Mouse (Mus musculus) ES-E14 (cell line): Measurements from ENCODE around the gene Dnajc14.

Experiments used
- CHD2 ChIP-seq: IDR thresholded peaks from 2 replicates; pipeline ENCODE4 v1.6.1; 2014; ENCODE audit warnings: mild to moderate bottlenecking, low read depth, low read length, inconsistent platforms
- MAFK ChIP-seq: IDR thresholded peaks from 2 replicates; pipeline ENCODE4 v1.6.1; 2014; ENCODE audit warnings: mild to moderate bottlenecking, low read depth, low read length, inconsistent platforms; ENCODE audit not compliant: insufficient read depth
- ZC3H11A ChIP-seq: IDR thresholded peaks from 2 replicates; pipeline ENCODE4 v1.6.1; 2012; ENCODE audit warnings: low read depth, mild to moderate bottlenecking, inconsistent platforms, low read length, borderline replicate concordance

DNA sequence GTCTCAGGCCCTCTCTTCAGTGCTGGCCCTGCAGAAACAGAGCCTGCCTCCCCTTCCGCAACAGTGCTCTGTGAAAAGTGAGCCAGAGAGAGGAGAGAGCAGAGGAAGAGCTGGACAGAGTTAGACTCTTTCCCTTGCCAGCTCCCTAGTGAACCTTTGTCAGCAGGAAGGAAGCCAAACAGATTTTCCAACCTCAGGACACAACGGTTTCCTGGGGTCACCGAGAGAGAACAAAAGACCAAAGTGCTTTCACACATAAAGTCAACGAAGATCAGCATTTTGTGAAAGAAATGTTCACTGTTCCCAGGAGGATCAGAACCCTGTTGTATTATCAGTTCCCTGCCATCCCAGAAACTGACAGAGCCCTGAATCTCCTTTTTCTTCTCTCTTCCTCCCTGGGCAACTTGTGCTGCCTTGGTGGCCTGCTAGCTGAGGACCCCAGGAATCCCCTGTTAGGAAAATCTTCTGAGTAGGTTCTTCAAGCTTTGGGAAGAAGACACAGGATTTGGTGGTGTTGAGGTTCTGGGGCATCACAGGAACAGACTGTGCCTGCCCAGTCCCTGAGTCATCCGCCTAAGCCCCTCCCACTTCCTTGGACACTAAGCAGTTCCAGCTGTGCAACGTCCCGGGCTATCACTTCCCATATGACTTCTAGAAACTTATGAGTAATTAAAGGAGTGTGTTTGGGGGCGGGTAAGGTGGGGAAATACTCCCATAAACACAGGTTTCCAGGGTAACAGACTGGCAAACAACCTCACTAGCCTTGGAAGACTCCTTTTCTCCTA lies 24.7 kb upstream of the Dnajc14 start:
- TF ChIP-seq CHD2 (no peak), ZC3H11A (no peak), MAFK (no peak)
